Mouse (Mus musculus) testis, postnatal 14 days (tissue): ENCODE measurements around the gene Agbl1.

Experiments
- DNase-seq: peaks from one replicate; pipeline ENCODE4 v3.0.0; 2021; ENCODE audit warnings: low spot score

Agbl1 gene

DNA sequence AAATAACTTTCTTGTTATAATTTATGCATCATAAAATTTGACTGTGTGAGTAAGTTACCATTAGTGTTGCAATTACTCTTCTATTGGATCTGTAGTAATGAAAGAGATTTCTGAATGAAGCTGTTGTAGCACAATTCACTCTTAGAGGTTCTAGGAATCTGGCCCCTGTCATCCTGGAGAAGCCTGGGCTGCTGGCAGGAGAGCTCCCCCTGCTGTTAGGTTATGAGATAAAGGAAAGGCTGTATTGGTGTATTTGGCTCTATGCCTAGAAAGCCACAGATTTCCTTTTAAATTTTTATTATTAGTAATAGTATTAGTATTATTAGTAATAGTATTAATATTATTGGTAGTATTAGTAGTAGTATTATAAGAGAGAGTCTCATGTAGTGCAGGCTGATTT is 711.8 kb downstream of the Agbl1 start:
- DNase-seq: no peak

DNA sequence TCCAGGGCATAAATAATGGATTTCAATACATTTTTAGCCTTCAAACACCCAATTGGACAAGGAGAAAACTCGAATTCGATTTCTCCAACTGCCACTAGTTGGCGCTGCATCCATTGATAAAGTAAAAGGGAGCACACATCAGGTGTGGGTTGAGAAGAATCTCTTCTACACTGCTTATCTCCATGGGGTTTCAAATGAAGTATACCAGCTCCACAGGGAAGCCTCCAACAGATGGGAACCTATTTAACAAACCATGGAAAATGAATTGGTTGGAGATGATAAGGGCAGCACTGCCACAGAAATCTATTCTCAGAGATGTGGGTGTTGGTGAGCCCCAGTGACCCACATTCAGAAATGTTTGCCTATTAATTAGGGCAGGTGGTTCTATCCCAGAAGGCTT is 741.6 kb downstream of the Agbl1 start:
- DNase-seq: no peak

DNA sequence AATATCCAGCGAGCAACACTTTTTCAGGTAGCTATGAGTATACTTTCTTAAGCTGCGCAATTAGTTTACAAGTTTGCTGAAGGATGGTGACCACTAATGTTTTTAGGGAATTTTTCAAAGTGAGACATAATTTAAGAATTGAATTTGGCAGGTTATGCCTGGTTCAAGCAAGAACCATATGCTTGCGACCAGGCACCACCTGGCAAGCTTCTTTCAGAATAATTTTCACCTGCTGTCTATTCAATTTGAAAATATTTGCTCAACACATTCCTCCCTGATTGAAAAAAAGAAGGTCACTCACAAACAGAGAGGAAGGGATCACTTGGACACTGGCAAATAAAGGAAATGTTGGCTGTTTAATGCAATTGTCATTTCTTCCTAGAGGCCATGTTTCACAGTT is 779.9 kb downstream of the Agbl1 start:
- no peak for DNase-seq

DNA sequence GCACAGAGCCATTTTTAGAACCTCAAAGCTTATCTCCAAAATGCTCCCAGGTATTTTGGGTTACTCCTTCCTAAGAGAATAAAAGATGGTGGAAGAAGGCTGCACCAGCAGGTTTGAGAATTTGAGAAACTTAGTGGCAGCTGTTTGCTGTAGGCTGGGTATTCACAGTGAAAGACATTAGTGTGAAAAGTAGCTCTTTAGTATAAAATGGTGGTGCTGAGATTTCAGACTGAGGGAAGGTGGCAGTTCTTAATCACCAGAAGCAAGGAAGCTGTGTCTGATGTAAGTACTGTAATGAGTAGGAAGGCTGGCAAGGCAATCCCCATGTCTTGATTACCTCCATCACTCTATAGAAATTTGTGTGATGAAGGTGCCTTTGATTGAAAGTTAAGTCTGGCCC is 799.3 kb downstream of the Agbl1 start:
- DNase-seq: no peak

DNA sequence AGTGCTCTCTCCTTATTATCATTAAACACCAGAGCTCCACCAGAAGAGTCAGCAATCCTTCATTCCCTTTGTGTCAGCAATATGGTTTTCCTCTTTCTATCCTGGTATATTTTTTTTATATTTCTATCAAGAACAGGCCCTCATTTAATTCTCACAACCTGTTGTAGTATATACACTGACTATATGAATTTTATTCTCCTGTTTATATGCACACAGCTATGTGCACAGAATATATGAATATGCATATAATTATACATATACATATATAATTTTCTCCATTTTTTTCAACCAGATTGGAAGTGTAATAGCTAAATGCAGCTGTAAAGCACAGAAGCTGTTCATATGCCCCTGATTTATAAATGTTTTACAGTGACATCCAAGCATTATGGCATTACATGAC is 846.3 kb downstream of the Agbl1 start:
- no peak for DNase-seq

DNA sequence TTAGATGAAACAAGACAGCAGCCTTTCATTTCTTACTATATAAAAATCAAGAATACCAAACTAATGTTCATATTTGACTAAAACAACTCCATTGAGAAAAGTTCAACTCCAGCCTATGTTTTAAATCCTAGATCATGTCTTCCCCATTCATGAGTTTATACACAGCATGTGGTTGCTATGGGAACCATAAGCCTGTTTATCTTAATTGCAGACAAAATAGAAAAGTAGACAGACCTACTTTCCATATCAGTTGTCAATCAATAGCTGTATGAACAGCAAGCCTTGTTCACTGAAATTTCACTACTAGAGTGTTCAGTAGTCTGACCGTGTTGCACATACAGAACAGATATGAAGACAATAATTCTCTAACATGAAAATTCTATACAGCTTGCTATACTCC is 857.6 kb downstream of the Agbl1 start:
- DNase-seq: no peak

DNA sequence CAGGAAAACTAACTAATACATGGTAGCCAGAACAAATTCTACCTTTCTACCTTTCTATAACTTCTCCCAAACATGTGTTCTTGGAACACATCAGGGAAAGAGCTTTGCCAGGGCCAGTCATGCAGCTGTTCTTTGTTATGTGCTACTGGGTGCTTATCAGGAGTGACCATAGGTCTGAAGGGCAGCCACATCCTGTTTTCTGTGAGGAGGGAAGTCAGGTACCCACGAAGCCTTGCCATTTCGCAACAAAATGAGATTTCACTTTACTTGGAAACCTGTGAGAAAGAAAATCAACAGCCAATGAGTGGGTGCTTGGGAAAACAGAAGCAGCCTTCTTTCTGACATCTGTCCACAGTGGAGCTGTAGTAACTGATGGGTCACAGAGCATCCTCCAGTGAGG is 865.5 kb downstream of the Agbl1 start:
- no peak for DNase-seq

DNA sequence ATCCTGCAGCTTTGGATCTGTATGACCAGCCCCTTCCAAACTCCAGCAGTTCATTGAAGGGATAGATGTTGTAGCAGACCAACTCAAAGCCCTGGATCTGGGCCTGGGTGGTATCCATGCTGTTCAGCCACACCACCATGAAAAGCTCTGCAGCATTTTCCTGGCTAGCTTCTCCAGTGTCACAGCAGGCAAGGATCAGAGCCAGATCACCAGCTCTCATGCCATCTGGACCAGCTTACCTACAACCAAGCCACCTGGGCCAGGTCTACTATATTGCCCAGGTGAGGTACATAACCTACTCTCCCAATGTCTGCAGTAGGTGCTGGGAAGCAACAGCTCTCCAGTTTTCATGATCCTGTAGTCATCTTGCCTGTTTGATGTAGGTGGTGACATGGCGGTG is 884.3 kb downstream of the Agbl1 start:
- no peak for DNase-seq

DNA sequence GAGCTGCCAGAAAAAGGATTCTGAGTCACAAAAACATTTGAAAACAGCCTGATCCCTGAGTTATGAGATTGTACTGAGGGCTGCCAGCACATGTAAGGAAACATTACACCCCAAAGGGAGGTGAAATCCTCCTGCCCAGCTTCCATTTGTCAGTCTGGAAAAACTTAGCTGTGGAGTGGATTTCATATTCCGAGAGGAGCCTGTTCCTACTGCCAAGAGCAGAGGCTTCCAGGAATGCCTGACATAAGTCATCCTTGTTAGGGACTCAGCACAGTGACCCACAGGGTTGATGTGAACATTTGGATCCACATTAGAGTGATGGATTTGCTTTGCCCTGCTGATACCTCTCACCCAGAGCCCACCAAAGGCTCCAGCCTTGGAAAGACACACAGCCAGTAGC is 899.4 kb downstream of the Agbl1 start:
- no peak for DNase-seq

DNA sequence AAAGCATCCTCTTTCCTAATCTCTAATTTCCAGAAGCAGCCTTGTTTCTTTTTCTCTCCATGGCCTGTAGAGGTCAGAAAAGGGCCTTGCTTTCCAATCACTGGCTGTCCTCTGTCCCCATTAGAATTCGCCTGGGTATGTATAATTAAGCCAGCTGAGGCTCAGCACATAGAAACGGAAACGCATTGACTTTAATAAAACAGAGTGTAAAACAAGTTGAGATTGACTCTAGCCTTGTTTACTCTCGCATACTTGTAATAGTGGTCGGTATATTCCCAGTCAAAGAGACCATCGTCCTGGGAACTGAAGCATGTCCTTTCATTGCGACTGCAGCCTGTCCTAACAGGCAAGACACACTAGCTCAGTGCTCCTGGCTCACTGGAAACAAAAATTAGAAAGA is 902.3 kb downstream of the Agbl1 start:
- no peak for DNase-seq

DNA sequence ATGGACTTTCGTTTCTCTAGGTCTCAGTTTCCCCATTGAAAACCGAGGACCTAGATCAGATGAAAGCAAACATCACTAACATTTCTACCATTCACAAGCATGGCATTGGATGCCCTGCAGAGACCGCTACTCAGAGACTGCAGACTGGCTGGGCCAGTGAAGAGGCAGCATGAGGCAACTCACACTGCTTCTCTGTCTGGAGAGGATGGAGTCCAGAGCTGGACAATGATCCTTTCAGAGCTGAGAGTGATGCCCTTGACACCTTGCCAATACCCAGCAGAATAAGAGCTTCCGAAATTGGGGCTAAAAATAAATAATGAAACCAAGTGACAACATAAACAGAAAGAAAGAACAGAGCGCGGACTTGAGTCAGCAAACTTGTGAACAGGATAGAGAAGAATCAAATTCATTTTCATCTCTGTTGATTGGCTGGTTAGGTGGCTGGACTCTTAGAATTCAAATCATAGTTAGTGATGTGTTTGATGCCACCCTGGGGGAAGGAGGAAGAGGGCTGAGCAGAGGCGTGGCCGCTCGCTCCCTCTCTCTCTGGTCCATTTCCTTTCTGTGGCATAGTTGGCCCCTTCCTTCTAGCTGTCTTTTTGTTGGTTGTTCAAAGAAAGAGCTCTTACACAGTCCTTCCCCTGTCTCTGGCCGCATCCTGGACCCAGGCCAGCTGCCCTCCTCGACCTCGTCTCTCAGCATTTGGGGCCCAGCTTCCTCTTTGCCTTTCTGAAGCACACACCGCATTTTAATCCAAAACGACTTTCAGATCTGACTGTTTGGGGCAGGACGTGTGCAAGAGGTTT is 903.1 kb downstream of the Agbl1 start:
- DNase-seq: peak; percentile 4

DNA sequence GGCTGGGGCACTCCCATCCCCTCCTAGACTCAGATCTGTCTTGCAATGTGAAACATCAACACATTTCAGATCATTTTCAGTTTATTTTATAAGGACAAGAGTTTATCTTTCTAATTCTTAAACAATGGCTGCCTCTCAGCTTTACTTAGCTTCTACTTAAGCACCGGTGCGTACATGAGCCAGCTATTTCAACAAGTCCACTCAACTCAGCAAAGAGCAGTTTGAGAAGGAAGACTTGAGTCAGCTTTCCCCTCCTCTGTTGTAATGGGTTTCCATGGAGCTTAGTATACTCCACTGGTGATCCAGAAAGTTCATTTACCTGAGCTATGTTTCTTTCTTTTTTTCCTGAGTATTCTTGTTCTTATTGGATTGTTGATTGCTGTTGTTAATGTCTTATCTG is 905.2 kb downstream of the Agbl1 start:
- DNase-seq: no peak

DNA sequence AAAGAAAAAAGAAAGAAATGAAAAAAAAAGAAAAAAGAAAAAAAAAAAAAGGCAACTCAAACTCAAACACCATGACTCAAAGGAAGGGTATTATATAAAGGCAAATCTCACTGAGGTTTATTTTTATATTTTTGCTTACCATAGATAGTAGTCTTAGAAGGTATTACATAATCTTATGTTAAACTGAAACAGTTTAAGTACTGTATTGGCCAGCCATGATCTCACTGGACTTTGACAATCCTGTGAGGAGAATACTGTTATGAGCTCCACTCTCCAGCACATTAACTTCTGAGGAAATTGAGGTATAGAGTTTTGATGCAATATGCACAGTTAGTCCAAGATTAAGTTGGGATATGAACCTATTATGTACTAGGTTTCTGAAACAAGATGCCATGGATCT is 909.0 kb downstream of the Agbl1 start:
- no peak for DNase-seq

DNA sequence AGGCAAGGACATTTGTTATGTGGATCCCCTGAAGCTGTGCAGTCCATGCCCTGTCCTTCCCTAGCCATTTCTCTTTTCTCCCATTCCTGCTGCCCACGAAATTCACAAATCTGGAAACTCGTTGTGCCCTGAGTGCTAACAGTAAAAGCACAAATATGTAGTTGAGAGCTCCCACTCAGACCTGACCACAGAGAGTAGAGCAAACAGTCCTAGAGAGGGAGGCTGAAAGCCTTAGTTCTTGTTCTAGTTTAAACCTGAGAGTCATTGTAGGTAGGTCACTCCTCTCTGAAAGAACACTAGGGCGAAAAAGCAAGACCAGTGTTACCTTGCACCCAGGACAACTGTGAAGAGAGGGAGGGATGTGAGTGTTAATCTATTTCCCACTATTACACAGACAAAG is 917.8 kb downstream of the Agbl1 start:
- no peak for DNase-seq

DNA sequence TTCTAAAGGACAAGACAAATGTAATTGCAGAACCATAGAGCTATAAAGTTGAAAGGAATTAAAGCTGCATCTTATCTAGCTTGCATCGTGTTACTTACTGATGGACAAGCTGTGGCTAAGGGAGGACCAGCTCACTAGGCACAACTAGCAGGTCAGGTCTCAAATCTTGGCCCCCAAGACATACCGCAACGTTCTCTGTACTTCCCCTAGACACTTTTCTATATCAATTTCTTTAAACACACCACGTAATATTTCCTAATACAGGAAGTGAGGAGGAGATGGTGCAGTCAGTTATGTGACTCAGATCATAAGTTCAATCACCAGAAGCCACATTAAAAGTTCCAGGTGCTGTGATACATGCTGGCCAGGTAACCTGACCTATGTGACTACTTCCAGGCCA is 919.1 kb downstream of the Agbl1 start:
- no peak for DNase-seq

DNA sequence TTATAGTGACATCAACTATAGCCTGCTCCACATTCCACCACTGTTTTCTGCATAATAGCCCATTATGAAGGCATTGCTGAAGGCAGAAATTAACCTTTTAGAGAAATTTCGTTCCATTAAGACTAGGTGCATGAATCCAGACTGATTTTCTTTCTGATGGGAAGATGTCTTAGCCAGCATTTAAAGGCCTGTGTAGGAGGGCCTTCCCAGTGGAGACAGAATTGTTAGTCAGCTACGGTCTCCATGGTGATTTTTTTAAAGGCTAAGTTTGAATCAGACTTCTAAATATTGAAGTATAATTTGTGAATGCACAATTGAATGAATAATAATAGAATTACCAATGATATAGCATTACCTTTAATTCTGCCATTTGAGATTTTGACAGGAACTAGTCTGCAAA is 920.2 kb downstream of the Agbl1 start:
- DNase-seq: no peak

DNA sequence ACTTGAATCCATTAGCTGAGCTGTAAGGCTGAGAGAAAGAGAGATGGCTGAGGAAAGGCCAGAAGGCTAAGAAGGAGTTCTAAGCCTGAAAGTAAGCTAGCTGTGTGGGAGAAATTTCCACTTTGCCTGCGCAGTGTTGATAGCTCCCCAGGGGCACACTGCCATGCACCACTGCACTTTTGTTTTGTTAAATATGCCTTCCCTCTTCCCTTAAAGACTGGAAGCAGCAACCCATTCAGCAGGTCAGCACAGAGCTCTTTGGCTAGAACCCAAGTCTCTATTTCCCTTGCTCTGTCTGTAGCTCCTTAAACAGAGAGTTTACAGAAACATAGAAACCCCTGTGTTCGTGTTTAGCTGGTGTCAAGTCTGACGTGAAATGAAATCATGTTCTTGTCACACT is 922.7 kb downstream of the Agbl1 start:
- DNase-seq: no peak

DNA sequence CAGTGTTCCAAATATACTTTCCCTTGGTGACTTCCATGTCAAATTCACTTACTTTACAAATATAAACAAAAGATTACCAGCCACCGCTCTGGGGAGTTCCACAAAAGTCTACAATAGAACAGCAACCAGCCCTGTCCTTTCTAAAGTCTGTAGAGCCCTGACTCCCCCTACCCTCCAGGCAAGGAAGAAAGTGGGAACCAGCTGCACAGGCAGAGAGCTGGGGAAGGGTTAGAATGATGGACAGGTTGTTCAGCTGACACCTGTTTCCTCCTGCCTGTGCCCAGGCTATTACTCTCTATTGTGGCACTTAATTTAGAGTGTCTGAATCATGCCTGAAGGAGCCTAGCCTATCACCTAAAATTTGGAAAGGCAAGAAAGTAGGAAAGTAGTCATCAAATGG is 923.2 kb downstream of the Agbl1 start:
- no peak for DNase-seq

DNA sequence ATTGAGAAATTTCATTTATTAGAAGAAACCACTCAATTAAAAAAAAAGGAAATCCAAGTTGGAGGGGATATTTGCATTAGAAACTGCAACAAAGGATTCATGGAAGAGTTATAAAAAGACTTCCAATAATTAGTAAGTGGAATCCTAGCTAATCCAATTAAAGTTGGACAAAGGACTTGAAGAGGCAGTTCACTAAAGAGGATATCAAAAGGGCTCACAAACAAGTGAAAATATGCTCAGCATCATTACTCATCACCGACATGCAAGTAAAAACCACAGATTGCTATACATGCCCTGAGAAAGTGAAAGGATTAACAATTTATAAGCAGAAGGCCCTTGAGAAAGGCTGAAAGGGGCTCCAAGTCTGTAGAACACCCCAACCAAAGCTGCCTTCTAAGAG is 935.2 kb downstream of the Agbl1 start:
- DNase-seq: no peak
